Mouse (Mus musculus) adipocyte (in vitro differentiated cells): ENCODE results near the gene Gm11114.

Experiments
- DNase-seq: peaks from one replicate; pipeline ENCODE4 v3.0.0-alpha.2; 2016; ENCODE audit warnings: low spot score

The Gm11114 gene

GRCm38 (mm10) chr9:85357154-85357860 is 44.7 kb downstream of the Gm11114 start:
- DNase-seq, result peak; percentile 59
